8 mouse cellular contexts compared by ENCODE assay signal in the genomic region with DNA sequence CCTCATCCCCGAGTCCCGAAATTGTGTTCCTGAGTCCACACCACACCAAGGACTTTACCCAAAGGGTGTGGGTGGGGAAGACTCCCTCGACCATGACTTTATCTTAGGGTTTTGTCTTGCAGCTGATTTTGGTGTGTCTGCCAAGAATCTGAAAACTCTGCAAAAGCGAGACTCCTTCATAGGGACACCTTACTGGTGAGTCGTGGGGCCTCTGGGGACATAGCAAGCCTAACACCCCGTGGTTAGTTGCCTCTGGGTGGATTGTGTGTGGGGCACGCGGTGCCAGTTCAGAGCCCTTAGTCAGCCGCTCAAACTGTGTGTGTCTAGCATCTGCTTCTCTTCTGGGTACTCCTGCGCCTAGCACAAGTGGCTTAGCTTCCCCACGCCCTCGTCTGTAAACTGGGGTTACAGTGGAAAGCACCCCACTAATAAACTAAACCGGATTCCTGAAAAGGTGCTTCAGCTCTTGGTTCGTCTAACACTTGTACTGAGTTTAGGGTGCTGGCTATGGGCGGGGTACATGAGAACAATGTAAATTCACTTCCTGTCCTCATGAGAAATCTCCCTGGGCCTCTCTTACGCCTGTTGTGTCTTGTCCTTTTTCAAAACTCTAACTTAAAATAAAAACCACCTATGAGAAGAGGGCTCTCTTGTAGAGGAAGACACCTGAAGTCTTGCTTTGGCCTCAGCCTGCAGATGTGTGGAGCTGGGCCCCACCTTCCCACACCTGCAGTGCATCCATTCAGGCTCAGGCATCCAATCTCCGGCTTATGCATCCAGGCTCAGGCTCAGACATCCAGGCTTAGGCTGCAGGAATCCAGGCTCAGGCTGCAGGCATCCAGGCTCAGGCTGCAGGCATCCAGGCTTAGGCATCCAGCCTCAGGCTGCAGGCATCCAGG. TPM values are rescaled to one million over a fixed set of nuclear protein-coding genes. Genes with fewer than 3 reads are reported as not detected.
DNase-seq lines count a peak whose midpoint lies in the region; ATAC-seq lines count a peak whose summit lies in the region.

No protein-coding gene starts in this region.

- H3K9ac ChIP-seq in kidney, embryonic 16.5 days (replicated peaks; ENCODE audit: low read length) = peak overlapping the region; percentile 31; the same call in 1 of the 2 replicates
- 0 out of 2 replicates have a peak overlapping the region, but pooled peaks have one; percentile 32 for H3K9ac ChIP-seq in neural tube, embryonic 15.5 days (replicated peaks)

- H3K36me3 ChIP-seq in kidney, embryonic 16.5 days (ENCODE audit: insufficient read depth, low read length) = 0 out of 2 replicates have a peak, but pooled peaks cover 3% of the 10 kb centered on the region
- no peaks in the 10 kb centered on the region for H3K36me3 ChIP-seq in neural tube, embryonic 15.5 days

- ATAC-seq in kidney, embryonic 16.5 days (ENCODE audit: low FRiP score, low TSS enrichment) = 0 out of 2 replicates have a peak, but pooled peaks have one; percentile 11
- ATAC-seq in activated CD4-positive, CD25-positive, alpha-beta regulatory T cell, adult 4 months = peak; percentile 68
- ATAC-seq in neural tube, embryonic 15.5 days (ENCODE audit: low FRiP score) = no peak

- H3K27me3 ChIP-seq in kidney, embryonic 16.5 days (ENCODE audit: insufficient read depth, low read length) = no peaks in the 10 kb centered on the region
- no peaks in the 10 kb centered on the region for H3K27me3 ChIP-seq in neural tube, embryonic 15.5 days (replicated peaks)

- H3K4me1 ChIP-seq in kidney, embryonic 16.5 days (ENCODE audit: insufficient read depth, low read length) = peaks cover 9% of the 10 kb centered on the region
- H3K4me1 ChIP-seq in neural tube, embryonic 15.5 days = peaks cover 16% of the 10 kb centered on the region

- no peak for DNase-seq in kidney, adult 8-10 months
- DNase-seq in induced T-regulatory cell, adult 2 months (ENCODE audit: low read depth) = peak; percentile 83
- DNase-seq in right cerebral cortex, postnatal 25 days = no peak
- no peak for DNase-seq in adrenal gland, postnatal 14 days
- no peak for DNase-seq in MN1 (ENCODE audit: low spot score)

- H3K27ac ChIP-seq in kidney, embryonic 16.5 days (ENCODE audit: low read length) = no peak overlapping the region
- peak overlapping the region; percentile 18; the same call in 1 of the 2 replicates for H3K27ac ChIP-seq in neural tube, embryonic 15.5 days (replicated peaks)

- 79% methylated on average over 17 of the region's 17 CpGs for WGBS in kidney, embryonic 16.5 days
- WGBS in neural tube, embryonic 15.5 days = 81% methylated on average over 17 of the region's 17 CpGs

- no peak overlapping the region for H3K4me2 ChIP-seq in kidney, embryonic 16.5 days (replicated peaks; ENCODE audit: low read depth, low read length)
- no peak overlapping the region for H3K4me2 ChIP-seq in neural tube, embryonic 15.5 days

- no peak overlapping the region for H3K4me3 ChIP-seq in kidney, embryonic 16.5 days (ENCODE audit: low read length)
- no peak overlapping the region for H3K4me3 ChIP-seq in neural tube, embryonic 15.5 days (replicated peaks)

- no peaks in the 10 kb centered on the region for H3K9me3 ChIP-seq in kidney, embryonic 16.5 days (ENCODE audit: low read length)
- no peaks in the 10 kb centered on the region for H3K9me3 ChIP-seq in neural tube, embryonic 15.5 days (replicated peaks)

RNA-seq across cellular contexts. Expression of gene Stk10, which starts 54.3 kb away (rescaled TPM):
- polyA plus RNA-seq in kidney, embryonic 16.5 days (2015; fragmentation: Nextera tagmentation; extraction: Ambion mirVana) = 5.6 and 6.5 TPM in 2 replicates
- polyA plus RNA-seq in activated CD4-positive, CD25-positive, alpha-beta regulatory T cell, adult 4 months (2017; shearing (Covaris generic)) = 100 to 1,000 TPM in 1 of 2 experiments, 10 to 100 TPM in 1; 66.9 to 116 TPM
- 2.3 and 3.9 TPM in 2 replicates for polyA plus RNA-seq in neural tube, embryonic 15.5 days (2015; fragmentation: Nextera tagmentation; extraction: Ambion mirVana)
- total RNA-seq in adrenal gland, postnatal 14 days (2021) = 14.5 and 23.9 TPM in 2 replicates

RNA-seq across cellular contexts. Expression of gene Fbxw11, which starts 55.1 kb away (rescaled TPM):
- 91.3 and 95.2 TPM in 2 replicates for polyA plus RNA-seq in kidney, embryonic 16.5 days (2015; fragmentation: Nextera tagmentation; extraction: Ambion mirVana)
- 10 to 100 TPM; 21.3 TPM for polyA plus RNA-seq in activated CD4-positive, CD25-positive, alpha-beta regulatory T cell, adult 4 months (2017; shearing (Covaris generic))
- 107 and 110 TPM in 2 replicates for polyA plus RNA-seq in neural tube, embryonic 15.5 days (2015; fragmentation: Nextera tagmentation; extraction: Ambion mirVana)
- total RNA-seq in adrenal gland, postnatal 14 days (2021) = 85.5 and 86.2 TPM in 2 replicates

RNA-seq across cellular contexts. Expression of gene Efcab9, which starts 55.6 kb away (rescaled TPM):
- polyA plus RNA-seq in kidney, embryonic 16.5 days (2015; fragmentation: Nextera tagmentation; extraction: Ambion mirVana) = 0.47 and 0.68 TPM in 2 replicates
- 1 to 10 TPM; 1.1 to 1.2 TPM for polyA plus RNA-seq in activated CD4-positive, CD25-positive, alpha-beta regulatory T cell, adult 4 months (2017; shearing (Covaris generic))
- polyA plus RNA-seq in neural tube, embryonic 15.5 days (2015; fragmentation: Nextera tagmentation; extraction: Ambion mirVana) = 0.63 TPM in 1 of 2 replicates, not detected in the other
- total RNA-seq in adrenal gland, postnatal 14 days (2021) = 1.7 TPM in 1 of 2 replicates, not detected in the other
